Comparison of ENCODE assay signal across 8 mouse cellular contexts in genomic region chr4:46452481-46452850, GRCm38 (mm10). TPM values are rescaled to one million over a fixed set of nuclear protein-coding genes. Genes with fewer than 3 reads are reported as not detected.
A peak's percentile ranks its signal among the peaks of the same experiment; 100 is the strongest.
DNase-seq lines count a peak whose midpoint lies in the region; ATAC-seq and TF ChIP-seq lines count a peak whose summit lies in the region.

No protein-coding gene starts in this region.

- no peak for TF ChIP-seq RAD21 in MEL (IDR thresholded peaks at IDR 0.05; ENCODE audit: low read depth, low read length)

- no peaks in the 10 kb centered on the region for H3K27me3 ChIP-seq in MEL (ENCODE audit: control insufficient read depth in 1 of 2, insufficient read depth in 2 of 2, low read length in 2 of 2)
- H3K27me3 ChIP-seq in hindbrain, embryonic 15.5 days, result no peaks in the 10 kb centered on the region

- peak; percentile 84 for DNase-seq in MEL (ENCODE audit: low read depth, low spot score)
- peak; percentile 74 for DNase-seq in c-Kit-positive CD71-positive TER-119-positive erythroid progenitor cells, embryonic 14.5 days (ENCODE audit: low spot score)
- DNase-seq in frontal cortex, postnatal 14 days (ENCODE audit: low spot score in 2 of 2), result peak; percentile 37 to 46
- peak; percentile 28 to 33 for DNase-seq in left cerebral cortex, adult 2 months (ENCODE audit: extremely low spot score in 1 of 2, low spot score in 2 of 2)
- peak; percentile 53 for DNase-seq in right cerebral cortex, postnatal 14 days
- DNase-seq in urinary bladder, postnatal 25 days (ENCODE audit: low spot score), result peak; percentile 54

- WGBS in hindbrain, embryonic 15.5 days, result 0% methylated on average over 19 of the region's 19 CpGs
- WGBS in macrophage (ENCODE audit: missing documents), result 0% methylated on average over 19 of the region's 19 CpGs

- intact Hi-C loops in left cerebral cortex, adult 2 months (cut with DNase I), result no loop called here

- TF ChIP-seq EP300 in MEL (IDR thresholded peaks at IDR 0.05; ENCODE audit: low read depth in 1 of 2, low read length in 2 of 2), result peak in 1 of 2 experiments; percentile 16; a peak in 1 of 4 replicates

- H3K36me3 ChIP-seq in MEL (ENCODE audit: control insufficient read depth in 1 of 2, insufficient read depth in 2 of 2, low read length in 2 of 2) (peaks cover 0 to 55% of the 10 kb centered on the region in 2 experiments), macrophage (ENCODE audit: inconsistent target) (no peaks in the 10 kb centered on the region)
- no peaks in the 10 kb centered on the region for H3K36me3 ChIP-seq in hindbrain, embryonic 15.5 days

- TF ChIP-seq POLR2A in MEL (IDR thresholded peaks at IDR 0.05; ENCODE audit: control insufficient read depth in 1 of 2, insufficient read depth in 1 of 2, low read depth in 1 of 2, low read length in 2 of 2, poor library complexity in 1 of 2), result peak; percentile 50 to 81; a peak in 3 of 4 replicates

- no peaks in the 10 kb centered on the region for H3K9me3 ChIP-seq in MEL (replicated peaks; ENCODE audit: insufficient read depth, low read length)
- H3K9me3 ChIP-seq in hindbrain, embryonic 15.5 days, result no peaks in the 10 kb centered on the region

- H3K4me2 ChIP-seq in hindbrain, embryonic 15.5 days, result peak overlapping the region; percentile 70

- H3K9ac ChIP-seq in MEL (ENCODE audit: control insufficient read depth, low read depth, low read length, poor library complexity, severe bottlenecking), result peak overlapping the region; percentile 98
- H3K9ac ChIP-seq in hindbrain, embryonic 15.5 days, result peak overlapping the region; percentile 88

- H3K27ac ChIP-seq in MEL (ENCODE audit: control insufficient read depth, low read depth, low read length) (peak overlapping the region; percentile 91), macrophage (peak overlapping the region; percentile 67)
- H3K27ac ChIP-seq in hindbrain, embryonic 15.5 days (replicated peaks), result peak overlapping the region; percentile 95
- H3K27ac ChIP-seq in left cerebral cortex, adult 2 months, result peak overlapping the region; percentile 57

- H3K4me3 ChIP-seq in MEL (ENCODE audit: control insufficient read depth in 1 of 2, insufficient read depth in 1 of 2, low read depth in 2 of 2, low read length in 2 of 2) (peak overlapping the region; percentile 40 to 85), macrophage (ENCODE audit: inconsistent target) (peak overlapping the region; percentile 40)
- peak overlapping the region; percentile 83 for H3K4me3 ChIP-seq in hindbrain, embryonic 15.5 days
- peak overlapping the region; percentile 64 for H3K4me3 ChIP-seq in left cerebral cortex, adult 2 months

- no peak for TF ChIP-seq CTCF in MEL (IDR thresholded peaks at IDR 0.05 in 2 of 3, conservative IDR thresholded peaks at IDR 0.05 in 1 of 3; ENCODE audit: control insufficient read depth in 1 of 3, insufficient read depth in 1 of 3, low read depth in 2 of 3, low read length in 3 of 3, poor library complexity in 1 of 3, severe bottlenecking in 1 of 3)
- TF ChIP-seq CTCF in left cerebral cortex, adult 2 months (IDR thresholded peaks at IDR 0.05), result no peak

- H3K79me2 ChIP-seq in MEL (ENCODE audit: control insufficient read depth, insufficient read depth, low read length, poor library complexity) (peaks cover 69% of the 10 kb centered on the region), macrophage (ENCODE audit: inconsistent target) (peaks cover 51% of the 10 kb centered on the region)

- peaks cover 27 to 46% of the 10 kb centered on the region in 2 experiments for H3K4me1 ChIP-seq in MEL (ENCODE audit: control insufficient read depth in 1 of 2, insufficient read depth in 2 of 2, low read length in 2 of 2)
- H3K4me1 ChIP-seq in hindbrain, embryonic 15.5 days (replicated peaks), result peaks cover 40% of the 10 kb centered on the region

- no peak for ATAC-seq in hindbrain, embryonic 15.5 days (ENCODE audit: low FRiP score, low read depth)

TF ChIP-seq in MEL, 35 proteins besides CTCF, POLR2A, EP300 and RAD21 (continues in another document):
- TF ChIP-seq ETS1 (IDR thresholded peaks at IDR 0.05; ENCODE audit: low read depth, low read length) (peak; percentile 35; the same call in 1 of the 2 replicates), TBP (IDR thresholded peaks at IDR 0.05; ENCODE audit: low read depth, low read length) (no peak), KAT2A (conservative IDR thresholded peaks at IDR 0.05; ENCODE audit: low read depth, low read length) (no peak; the same call in 1 of the 2 replicates), E2F4 (IDR thresholded peaks at IDR 0.05; ENCODE audit: borderline replicate concordance, low read depth, low read length) (no peak), SIN3A (IDR thresholded peaks at IDR 0.05; ENCODE audit: low read length) (peak; percentile 78; the same call in 1 of the 2 replicates), MYC (IDR thresholded peaks at IDR 0.05; ENCODE audit: low read depth, low read length) (peak; percentile 100), MEF2A (IDR thresholded peaks at IDR 0.05; ENCODE audit: extremely low read depth, insufficient replicate concordance, low read depth, low read length, poor library complexity, severe bottlenecking) (no peak), CHD1 (IDR thresholded peaks at IDR 0.05; ENCODE audit: low read depth, low read length) (0 out of 2 replicates have a peak, but pooled peaks have one; percentile 46), NELFE (IDR thresholded peaks at IDR 0.05; ENCODE audit: low read depth, low read length) (peak; percentile 44; the same call in 1 of the 2 replicates), ELF1 (IDR thresholded peaks at IDR 0.05; ENCODE audit: low read depth, low read length) (no peak), TAL1 (IDR thresholded peaks at IDR 0.05; ENCODE audit: low read length) (no peak), SMC3 (IDR thresholded peaks at IDR 0.05; ENCODE audit: low read depth, low read length) (no peak), BHLHE40 (IDR thresholded peaks at IDR 0.05; ENCODE audit: borderline replicate concordance, low read depth, low read length) (peak; percentile 90), MAZ (IDR thresholded peaks at IDR 0.05; ENCODE audit: low read depth, low read length) (no peak), USF1 (IDR thresholded peaks at IDR 0.05; ENCODE audit: low read depth, low read length) (peak; percentile 83), ZKSCAN1 (IDR thresholded peaks at IDR 0.05; ENCODE audit: low read depth, low read length) (no peak), MYB (IDR thresholded peaks at IDR 0.05; ENCODE audit: low read depth, low read length) (no peak), NRF1 (IDR thresholded peaks at IDR 0.05; ENCODE audit: insufficient read depth, low read depth, low read length, poor library complexity, severe bottlenecking) (no peak), GATA1 (IDR thresholded peaks at IDR 0.05; ENCODE audit: low read depth, low read length) (no peak), RCOR1 (IDR thresholded peaks at IDR 0.05; ENCODE audit: low read depth, low read length) (no peak), ZNF384 (IDR thresholded peaks at IDR 0.05; ENCODE audit: low read depth, low read length) (no peak), TCF12 (IDR thresholded peaks at IDR 0.05; ENCODE audit: low read depth, low read length) (0 out of 2 replicates have a peak, but pooled peaks have one; percentile 31), JUND (IDR thresholded peaks at IDR 0.05; ENCODE audit: low read depth, low read length) (no peak), USF2 (IDR thresholded peaks at IDR 0.05; ENCODE audit: borderline replicate concordance in 1 of 2, insufficient read depth in 1 of 2, low read depth in 1 of 2, low read length in 2 of 2) (peak in 1 of 2 experiments; percentile 22; a peak in 1 of 4 replicates), POLR2AphosphoS2 (IDR thresholded peaks at IDR 0.05; ENCODE audit: low read length) (no peak; the same call in 1 of the 2 replicates), ZC3H11A (IDR thresholded peaks at IDR 0.05; ENCODE audit: low read depth, low read length) (no peak), MAX (IDR thresholded peaks at IDR 0.05; ENCODE audit: low read length) (peak; percentile 100), GABPA (IDR thresholded peaks at IDR 0.05; ENCODE audit: low read depth, low read length) (no peak)

RNA-seq across cellular contexts. Expression of gene Anp32b, which starts 1.8 kb away (rescaled TPM):
- total RNA-seq in MEL (2012; rRNA removed), result 41.1 and 53.7 TPM in 2 replicates
- polyA plus RNA-seq in MEL (2012; ENCODE audit: insufficient read depth in 1 of 2, insufficient read length in 2 of 2, low read depth in 1 of 2, low replicate concordance in 2 of 2, missing spikeins in 1 of 2) (100 to 1,000 TPM in 1 of 2 experiments, not detected in 1; 547 TPM), macrophage (2018) (116 to 339 TPM (median 295 TPM) in 3 replicates)
- polyA plus RNA-seq in hindbrain, embryonic 15.5 days (2015; fragmentation: Nextera tagmentation; extraction: Ambion mirVana), result 84.4 and 92.3 TPM in 2 replicates
- total RNA-seq in left cerebral cortex, adult 2 months (2021), result 10 to 100 TPM; 44.9 to 46.4 TPM
- 10 to 100 TPM in 25 of 26 experiments, 1 to 10 TPM in 1; 9.4 to 62.2 (median 32.0) TPM for total RNA-seq in macrophage (2018; cell fraction: chromatin; rRNA removed)
- 100 to 1,000 TPM; 103 to 197 (median 144) TPM for total RNA-seq in macrophage (2018; cell fraction: cytosol; rRNA removed)
- total RNA-seq in macrophage (2018; cell fraction: nucleus; rRNA removed), result 100 to 1,000 TPM in 5 of 26 experiments, 10 to 100 TPM in 21; 34.2 to 193 (median 70.5) TPM

RNA-seq across cellular contexts. Expression of gene Nans, which starts 36.6 kb away (rescaled TPM):
- total RNA-seq in MEL (2012; rRNA removed), result 124 and 136 TPM in 2 replicates
- 100 to 1,000 TPM; 182 to 246 TPM for polyA plus RNA-seq in MEL (2012; ENCODE audit: insufficient read depth in 1 of 2, insufficient read length in 2 of 2, low read depth in 1 of 2, low replicate concordance in 2 of 2, missing spikeins in 1 of 2)
- 69.1 and 73.2 TPM in 2 replicates for polyA plus RNA-seq in hindbrain, embryonic 15.5 days (2015; fragmentation: Nextera tagmentation; extraction: Ambion mirVana)
- total RNA-seq in left cerebral cortex, adult 2 months (2021), result 10 to 100 TPM; 13.9 to 19.8 TPM
- 10 to 100 TPM in 5 of 26 experiments, 1 to 10 TPM in 21; 1.9 to 14.7 (median 6.4) TPM for total RNA-seq in macrophage (2018; cell fraction: chromatin; rRNA removed)
- 10 to 100 TPM; 20.9 to 34.7 (median 26.7) TPM for total RNA-seq in macrophage (2018; cell fraction: cytosol; rRNA removed)
- 10 to 100 TPM in 10 of 26 experiments, 1 to 10 TPM in 16; 5.6 to 19.6 (median 8.4) TPM for total RNA-seq in macrophage (2018; cell fraction: nucleus; rRNA removed)
- 32.4 to 51.6 TPM (median 48.9 TPM) in 3 replicates for polyA plus RNA-seq in macrophage (2018)

RNA-seq across cellular contexts. Expression of gene Hemgn, which starts 39.2 kb away (rescaled TPM):
- 7.4 and 11.8 TPM in 2 replicates for total RNA-seq in MEL (2012; rRNA removed)
- polyA plus RNA-seq in MEL (2012; ENCODE audit: insufficient read depth in 1 of 2, insufficient read length in 2 of 2, low read depth in 1 of 2, low replicate concordance in 2 of 2, missing spikeins in 1 of 2) (10 to 100 TPM in 1 of 2 experiments, not detected in 1; 19.9 TPM), macrophage (2018) (not detected in 3 replicates)
- polyA plus RNA-seq in hindbrain, embryonic 15.5 days (2015; fragmentation: Nextera tagmentation; extraction: Ambion mirVana), result 0.10 and 0.53 TPM in 2 replicates
- total RNA-seq in left cerebral cortex, adult 2 months (2021), result not detected
- not detected for total RNA-seq in macrophage (2018; cell fraction: chromatin; rRNA removed)
- not detected for total RNA-seq in macrophage (2018; cell fraction: cytosol; rRNA removed)
- total RNA-seq in macrophage (2018; cell fraction: nucleus; rRNA removed), result not detected

Comparison
In these comparisons a context has a peak if more than half of its experiments do, and no peak if none do; other contexts are left out.
1. DNase-seq: peak in every context shown above with its lines; median percentile 84 in MEL; 74 in c-Kit-positive CD71-positive TER-119-positive erythroid progenitor cells, embryonic 14.5 days; 54 in urinary bladder, postnatal 25 days; 53 in right cerebral cortex, postnatal 14 days; 42 in frontal cortex, postnatal 14 days; 30 in left cerebral cortex, adult 2 months.